Mouse (Mus musculus) hindbrain, embryonic 15.5 days (tissue): Measurements from ENCODE around the gene Nup37. TPM values are rescaled to one million over a fixed set of nuclear protein-coding genes. Genes with fewer than 3 reads are reported as not detected.

ENCODE experiments used
- polyA plus RNA-seq: library from polyadenylated mRNA; unstranded; fragments of >200 nt; fragmentation: Nextera tagmentation; extraction: Ambion mirVana; gene quantifications from 2 replicates; pipeline ENCODE4 v1.2.1, GENCODE M21; 2015

Nup37 gene
- polyA plus RNA-seq, 1 experiment from 2014 or later, result 25.2 TPM

Other genes with a start within 250 kb of the Nup37 start
- gene Pmch, start 55.9 kb upstream of the Nup37 start, polyA plus RNA-seq, result 0.51 TPM in 1 of 2 replicates, not detected in the other
- gene Parpbp, start 51 bp upstream of the Nup37 start, polyA plus RNA-seq, result 2.5 and 2.9 TPM in 2 replicates
- gene Washc3, start 54.1 kb downstream of the Nup37 start, polyA plus RNA-seq, result 39.2 and 40.9 TPM in 2 replicates
- 0.53 and 0.97 TPM in 2 replicates for gene Dram1, start 232.1 kb downstream of the Nup37 start, polyA plus RNA-seq
- gene Gnptab, start 232.1 kb downstream of the Nup37 start, polyA plus RNA-seq, result 21.9 and 24.0 TPM in 2 replicates